Mouse (Mus musculus): Measurements from ENCODE around the gene Nsun7. TPM values are rescaled to one million over a fixed set of nuclear protein-coding genes. Genes with fewer than 3 reads are reported as not detected.

Gene Nsun7
- total RNA-seq, 2 experiments from 2014 or later: 4.5 to 5.1 TPM

GRCm38 (mm10) chr5:66269616-66270015 is 9.9 kb downstream of the Nsun7 start:
- intact Hi-C loops (cut with DNase I): no loop called here
- DNase-seq (ENCODE audit: extremely low spot score in 1 of 2, low spot score in 2 of 2): no peak

GRCm38 (mm10) chr5:66271141-66271540 is 11.4 kb downstream of the Nsun7 start:
- no peak for DNase-seq (ENCODE audit: extremely low spot score in 1 of 2, low spot score in 2 of 2)
- intact Hi-C loops (cut with DNase I): no loop called here

GRCm38 (mm10) chr5:66274417-66274816 is 14.7 kb downstream of the Nsun7 start:
- DNase-seq (ENCODE audit: extremely low spot score in 1 of 2, low spot score in 2 of 2): no peak
- intact Hi-C loops (cut with DNase I): no loop called here

- intact Hi-C loops (cut with DNase I): loop anchor here (5.0 kb wide), 1 partner anchor 88 kb away; no protein-coding TSS in a partner anchor
- DNase-seq (ENCODE audit: extremely low spot score in 1 of 2, low spot score in 2 of 2): no peak
Observed at GRCm38 (mm10) chr5:66279650-66280049, 20.0 kb downstream of the Nsun7 start.

- DNase-seq (ENCODE audit: extremely low spot score in 1 of 2, low spot score in 2 of 2): no peak
- intact Hi-C loops (cut with DNase I): no loop called here
Observed at GRCm38 (mm10) chr5:66280742-66281141, 21.0 kb downstream of the Nsun7 start.

GRCm38 (mm10) chr5:66294106-66294625 is 34.5 kb downstream of the Nsun7 start:
- DNase-seq (ENCODE audit: extremely low spot score in 1 of 2, low spot score in 2 of 2): no peak
- intact Hi-C loops (cut with DNase I): no loop called here

GRCm38 (mm10) chr5:66294952-66295351 is 35.3 kb downstream of the Nsun7 start:
- intact Hi-C loops (cut with DNase I): no loop called here
- DNase-seq (ENCODE audit: extremely low spot score in 1 of 2, low spot score in 2 of 2): no peak

GRCm38 (mm10) chr5:66296116-66296515 is 36.4 kb downstream of the Nsun7 start:
- intact Hi-C loops (cut with DNase I): no loop called here
- DNase-seq (ENCODE audit: extremely low spot score in 1 of 2, low spot score in 2 of 2): no peak

- no peak for DNase-seq (ENCODE audit: extremely low spot score in 1 of 2, low spot score in 2 of 2)
- intact Hi-C loops (cut with DNase I): no loop called here
Observed at GRCm38 (mm10) chr5:66298856-66299255, 39.2 kb downstream of the Nsun7 start.

- no peak for DNase-seq (ENCODE audit: extremely low spot score in 1 of 2, low spot score in 2 of 2)
- intact Hi-C loops (cut with DNase I): no loop called here
Observed at GRCm38 (mm10) chr5:66300576-66300975, 40.9 kb downstream of the Nsun7 start.

GRCm38 (mm10) chr5:66302085-66302815 is 42.6 kb downstream of the Nsun7 start:
- no peak for DNase-seq (ENCODE audit: extremely low spot score in 1 of 2, low spot score in 2 of 2)
- intact Hi-C loops (cut with DNase I): no loop called here

- DNase-seq (ENCODE audit: extremely low spot score in 1 of 2, low spot score in 2 of 2): no peak
- intact Hi-C loops (cut with DNase I): no loop called here
Observed at GRCm38 (mm10) chr5:66302873-66303272, 43.2 kb downstream of the Nsun7 start.

- no peak for DNase-seq (ENCODE audit: extremely low spot score in 1 of 2, low spot score in 2 of 2)
- intact Hi-C loops (cut with DNase I): no loop called here
Observed at GRCm38 (mm10) chr5:66304300-66305067, 44.8 kb downstream of the Nsun7 start.

- DNase-seq (ENCODE audit: extremely low spot score in 1 of 2, low spot score in 2 of 2): peak in 1 of 2 experiments; percentile 48
- intact Hi-C loops (cut with DNase I): no loop called here
Observed at GRCm38 (mm10) chr5:66305511-66305910, 45.8 kb downstream of the Nsun7 start.

GRCm38 (mm10) chr5:66310328-66310727 is 50.6 kb downstream of the Nsun7 start:
- DNase-seq (ENCODE audit: extremely low spot score in 1 of 2, low spot score in 2 of 2): no peak
- intact Hi-C loops (cut with DNase I): no loop called here

- intact Hi-C loops (cut with DNase I): no loop called here
- DNase-seq (ENCODE audit: extremely low spot score in 1 of 2, low spot score in 2 of 2): no peak
Observed at GRCm38 (mm10) chr5:66310806-66311205, 51.1 kb downstream of the Nsun7 start.

- peak in 1 of 2 experiments; percentile 26 for DNase-seq (ENCODE audit: extremely low spot score in 1 of 2, low spot score in 2 of 2)
- intact Hi-C loops (cut with DNase I): no loop called here
Observed at GRCm38 (mm10) chr5:66315791-66316190, 56.1 kb downstream of the Nsun7 start.

- peak in 1 of 2 experiments; percentile 71 for DNase-seq (ENCODE audit: extremely low spot score in 1 of 2, low spot score in 2 of 2)
- intact Hi-C loops (cut with DNase I): no loop called here
Observed at GRCm38 (mm10) chr5:66319341-66319740, 59.6 kb downstream of the Nsun7 start.

GRCm38 (mm10) chr5:66319827-66320404 is 60.2 kb downstream of the Nsun7 start:
- intact Hi-C loops (cut with DNase I): loop anchor here (5.0 kb wide), 1 partner anchor 58 kb away; no protein-coding TSS in a partner anchor
- DNase-seq (ENCODE audit: extremely low spot score in 1 of 2, low spot score in 2 of 2): no peak

Data from left cerebral cortex, postnatal 10 days (tissue).